Mouse (Mus musculus): ENCODE measurements at regions not wholly inside any gene's neighbourhood (a gene's known extent, or its start where the extent isn't known, plus 50 kb on each side); places are given as distances from the start of the nearest gene placed in this dataset.
A peak's percentile ranks its signal among the peaks of the same experiment; 100 is the strongest.

DNA sequence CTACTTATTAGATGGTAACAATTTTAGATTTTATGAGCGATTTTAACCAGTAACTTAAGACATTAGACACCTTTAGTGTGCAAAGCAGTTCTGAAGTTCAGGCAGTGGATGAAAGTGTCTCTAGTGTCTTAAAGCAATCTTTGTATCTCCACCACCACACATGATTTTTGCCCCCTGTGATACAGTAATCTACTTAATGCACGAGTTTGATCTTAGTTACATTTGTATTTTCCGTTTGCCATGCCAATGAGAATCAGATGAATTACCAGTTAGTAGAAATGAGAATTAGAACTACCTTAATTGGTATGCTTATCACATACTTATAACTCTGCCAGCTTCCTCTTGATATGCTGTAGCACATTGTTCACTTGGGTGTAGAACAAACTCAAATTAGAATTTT is 99.9 kb downstream of the Gm11146 start:
- no peak overlapping the region for H3K27ac ChIP-seq (ENCODE audit: low read depth, low read length)

DNA sequence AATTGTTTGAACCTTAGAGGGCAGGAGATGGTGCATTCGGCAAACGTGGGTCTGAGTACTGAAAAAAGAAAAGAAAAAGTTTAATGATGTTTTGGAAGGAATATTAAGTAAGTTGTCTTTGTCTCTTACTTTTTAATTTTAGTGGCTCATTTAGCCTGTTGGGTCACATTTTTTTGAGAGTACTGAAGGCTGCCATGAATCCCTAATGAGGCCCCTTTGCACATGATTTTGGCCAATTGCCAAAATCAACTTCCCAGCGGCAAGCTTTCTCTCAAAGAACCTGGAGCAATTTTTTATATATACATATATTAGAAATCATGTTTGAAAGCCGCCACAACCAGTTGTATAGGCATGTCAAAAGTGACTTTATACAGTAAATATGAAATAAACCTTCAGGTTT is 100.9 kb downstream of the Gm11146 start:
- Histone ChIP-seq H3K4me2 (ENCODE audit: low read depth, low read length) (peak overlapping the region; percentile 40), H3K4me3 (ENCODE audit: low read depth, low read length) (peak overlapping the region; percentile 29), H3K27ac (ENCODE audit: low read depth, low read length) (peak overlapping the region; percentile 79; the same call in 1 of the 2 replicates), H3K9me3 (ENCODE audit: control insufficient read depth, low read length) (no peaks in the 10 kb centered on the region), H3K9ac (replicated peaks; ENCODE audit: low read depth, low read length) (peak overlapping the region; percentile 48; the same call in 1 of the 2 replicates), H3K4me1 (ENCODE audit: control insufficient read depth, insufficient read depth, low read length) (peaks cover 10% of the 10 kb centered on the region; the same call in 1 of the 2 replicates), H3K36me3 (ENCODE audit: control insufficient read depth, insufficient read depth, low read length) (no peaks in the 10 kb centered on the region), H3K27me3 (ENCODE audit: control insufficient read depth, insufficient read depth, low read length) (no peaks in the 10 kb centered on the region)
- no peak for ATAC-seq (ENCODE audit: low read depth)
- WGBS: 19% methylated on average over 4 of the region's 4 CpGs

More for the DNA sequence above, 99.9 kb downstream of the Gm11146 start:
- Histone ChIP-seq H3K4me3 (ENCODE audit: low read depth, low read length) (peak overlapping the region; percentile 18; the same call in 1 of the 2 replicates), H3K27me3 (ENCODE audit: control insufficient read depth, insufficient read depth, low read length) (no peaks in the 10 kb centered on the region), H3K4me2 (ENCODE audit: low read depth, low read length) (peak overlapping the region; percentile 30), H3K9me3 (ENCODE audit: control insufficient read depth, low read length) (no peaks in the 10 kb centered on the region), H3K4me1 (ENCODE audit: control insufficient read depth, insufficient read depth, low read length) (peaks cover 10% of the 10 kb centered on the region; the same call in 1 of the 2 replicates), H3K9ac (replicated peaks; ENCODE audit: low read depth, low read length) (no peak overlapping the region), H3K36me3 (ENCODE audit: control insufficient read depth, insufficient read depth, low read length) (no peaks in the 10 kb centered on the region)
- no peak for ATAC-seq (ENCODE audit: low read depth)
- 70% methylated on average over 3 of the region's 3 CpGs for WGBS

DNA sequence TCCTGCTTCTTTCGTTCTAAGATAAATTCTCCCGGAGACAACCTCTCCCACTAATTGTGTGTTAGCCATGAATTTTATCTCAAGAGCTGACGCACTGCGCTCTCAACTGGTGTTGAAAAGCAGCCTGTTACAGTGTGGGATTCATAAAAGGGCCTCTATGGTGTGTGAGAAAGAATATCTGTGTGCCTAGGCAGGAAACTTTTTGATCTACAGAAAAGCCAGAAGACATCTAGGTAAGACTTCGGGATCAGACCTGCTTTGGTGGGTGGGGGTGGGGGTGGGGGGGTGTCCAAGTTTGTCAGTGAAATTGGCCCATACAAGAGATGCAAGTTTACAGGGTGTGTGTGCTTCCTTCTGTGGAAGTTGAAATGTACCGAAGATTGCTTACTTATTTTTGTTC is 101.5 kb downstream of the Gm11146 start:
- Histone ChIP-seq H3K4me3 (ENCODE audit: low read depth, low read length) (peak overlapping the region; percentile 29), H3K4me1 (ENCODE audit: control insufficient read depth, insufficient read depth, low read length) (peaks cover 10% of the 10 kb centered on the region; the same call in 1 of the 2 replicates), H3K27me3 (ENCODE audit: control insufficient read depth, insufficient read depth, low read length) (no peaks in the 10 kb centered on the region), H3K9ac (replicated peaks; ENCODE audit: low read depth, low read length) (peak overlapping the region; percentile 48; the same call in 1 of the 2 replicates), H3K9me3 (ENCODE audit: control insufficient read depth, low read length) (no peaks in the 10 kb centered on the region), H3K4me2 (ENCODE audit: low read depth, low read length) (peak overlapping the region; percentile 40), H3K27ac (ENCODE audit: low read depth, low read length) (peak overlapping the region; percentile 79), H3K36me3 (ENCODE audit: control insufficient read depth, insufficient read depth, low read length) (no peaks in the 10 kb centered on the region)
- WGBS: 23% methylated on average over 6 of the region's 6 CpGs
- ATAC-seq (ENCODE audit: low read depth): peak; percentile 56

- Histone ChIP-seq H3K36me3 (ENCODE audit: control insufficient read depth, insufficient read depth, low read length) (no peaks in the 10 kb centered on the region), H3K27me3 (ENCODE audit: control insufficient read depth, insufficient read depth, low read length) (no peaks in the 10 kb centered on the region), H3K27ac (ENCODE audit: low read depth, low read length) (peak overlapping the region; percentile 53), H3K4me1 (ENCODE audit: control insufficient read depth, insufficient read depth, low read length) (peaks cover 8% of the 10 kb centered on the region; the same call in 1 of the 2 replicates), H3K4me2 (ENCODE audit: low read depth, low read length) (peak overlapping the region; percentile 40), H3K9ac (replicated peaks; ENCODE audit: low read depth, low read length) (no peak overlapping the region), H3K9me3 (ENCODE audit: control insufficient read depth, low read length) (no peaks in the 10 kb centered on the region), H3K4me3 (ENCODE audit: low read depth, low read length) (peak overlapping the region; percentile 29; the same call in 1 of the 2 replicates)
- peak; percentile 86; the same call in 1 of the 2 replicates for ATAC-seq (ENCODE audit: low read depth)
- 38% methylated on average over 18 of the region's 18 CpGs for WGBS
These were observed 102.2 kb downstream of the Gm11146 start for GRCm38 (mm10) chr16:77499537-77500301.

- Histone ChIP-seq H3K4me2 (ENCODE audit: low read depth, low read length) (no peak overlapping the region), H3K27me3 (ENCODE audit: control insufficient read depth, insufficient read depth, low read length) (no peaks in the 10 kb centered on the region), H3K9me3 (ENCODE audit: control insufficient read depth, low read length) (no peaks in the 10 kb centered on the region), H3K4me1 (ENCODE audit: control insufficient read depth, insufficient read depth, low read length) (peaks cover 8% of the 10 kb centered on the region; the same call in 1 of the 2 replicates), H3K4me3 (ENCODE audit: low read depth, low read length) (no peak overlapping the region), H3K9ac (replicated peaks; ENCODE audit: low read depth, low read length) (no peak overlapping the region), H3K27ac (ENCODE audit: low read depth, low read length) (no peak overlapping the region), H3K36me3 (ENCODE audit: control insufficient read depth, insufficient read depth, low read length) (no peaks in the 10 kb centered on the region)
- 95% methylated on average over 7 of the region's 7 CpGs for WGBS
- ATAC-seq (ENCODE audit: low read depth): no peak
These were observed 106.6 kb downstream of the Gm11146 start for GRCm38 (mm10) chr16:77495310-77495709.

- Histone ChIP-seq H3K4me3 (ENCODE audit: low read depth, low read length) (no peak overlapping the region), H3K9ac (replicated peaks; ENCODE audit: low read depth, low read length) (no peak overlapping the region), H3K4me2 (ENCODE audit: low read depth, low read length) (no peak overlapping the region), H3K27me3 (ENCODE audit: control insufficient read depth, insufficient read depth, low read length) (no peaks in the 10 kb centered on the region), H3K9me3 (ENCODE audit: control insufficient read depth, low read length) (no peaks in the 10 kb centered on the region), H3K4me1 (ENCODE audit: control insufficient read depth, insufficient read depth, low read length) (no peaks in the 10 kb centered on the region), H3K27ac (ENCODE audit: low read depth, low read length) (no peak overlapping the region), H3K36me3 (ENCODE audit: control insufficient read depth, insufficient read depth, low read length) (no peaks in the 10 kb centered on the region)
- WGBS: 91% methylated on average over 7 of the region's 7 CpGs
- no peak for ATAC-seq (ENCODE audit: low read depth)
These were observed 107.9 kb downstream of the Gm11146 start for GRCm38 (mm10) chr16:77494042-77494441.

DNA sequence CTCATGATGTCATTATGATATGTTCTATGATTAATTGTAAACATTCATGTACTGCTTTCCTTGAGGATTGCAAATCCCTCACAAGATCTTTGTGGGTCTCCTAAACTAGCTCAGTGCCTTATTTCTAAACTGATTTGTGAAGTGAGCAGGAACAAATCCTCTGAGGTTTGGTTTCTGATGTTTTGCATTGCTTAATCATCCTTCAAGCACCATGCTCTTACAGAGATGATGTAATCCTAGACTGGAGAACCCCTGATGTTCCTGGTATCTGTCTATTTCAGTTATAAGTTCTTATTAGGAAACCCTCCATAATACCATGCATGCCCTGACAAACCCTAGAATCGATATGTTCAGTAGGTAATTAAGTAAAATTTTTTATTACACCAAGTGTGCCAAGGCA is 113.7 kb downstream of the Gm11146 start:
- no peaks in the 10 kb centered on the region for H3K4me1 ChIP-seq (ENCODE audit: control insufficient read depth, insufficient read depth, low read length)
- H3K9me3 ChIP-seq (ENCODE audit: control insufficient read depth, low read length): no peaks in the 10 kb centered on the region
- no peak for ATAC-seq (ENCODE audit: low read depth)
- no peak overlapping the region for H3K9ac ChIP-seq (replicated peaks; ENCODE audit: low read depth, low read length)
- 88% methylated on average over 1 of the region's 1 CpGs for WGBS
- H3K36me3 ChIP-seq (ENCODE audit: control insufficient read depth, insufficient read depth, low read length): no peaks in the 10 kb centered on the region
- no peak overlapping the region for H3K4me3 ChIP-seq (ENCODE audit: low read depth, low read length)
- H3K4me2 ChIP-seq (ENCODE audit: low read depth, low read length): no peak overlapping the region
- no peaks in the 10 kb centered on the region for H3K27me3 ChIP-seq (ENCODE audit: control insufficient read depth, insufficient read depth, low read length)
- H3K27ac ChIP-seq (ENCODE audit: low read depth, low read length): no peak overlapping the region

DNA sequence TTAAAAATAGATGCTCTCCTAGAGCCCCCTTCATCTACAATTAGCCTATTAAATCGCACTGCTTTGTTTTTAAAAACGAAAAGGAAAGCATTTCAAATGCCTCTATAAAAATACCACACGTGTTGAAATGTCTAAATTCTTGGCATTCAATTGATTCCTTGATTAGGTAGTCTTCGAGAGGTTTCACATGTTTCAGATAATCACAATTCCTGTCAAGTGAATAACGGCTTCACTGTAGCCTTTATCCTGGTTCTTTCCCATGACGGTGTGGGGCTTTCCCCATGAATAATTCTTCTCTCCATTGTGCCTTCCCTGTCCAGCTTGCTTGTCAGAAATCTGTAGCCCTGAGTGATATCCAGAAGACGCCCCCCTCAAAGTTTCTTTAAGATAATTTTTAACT is 122.1 kb downstream of the Gm11146 start:
- no peak overlapping the region for H3K4me2 ChIP-seq (ENCODE audit: low read depth, low read length)

DNA sequence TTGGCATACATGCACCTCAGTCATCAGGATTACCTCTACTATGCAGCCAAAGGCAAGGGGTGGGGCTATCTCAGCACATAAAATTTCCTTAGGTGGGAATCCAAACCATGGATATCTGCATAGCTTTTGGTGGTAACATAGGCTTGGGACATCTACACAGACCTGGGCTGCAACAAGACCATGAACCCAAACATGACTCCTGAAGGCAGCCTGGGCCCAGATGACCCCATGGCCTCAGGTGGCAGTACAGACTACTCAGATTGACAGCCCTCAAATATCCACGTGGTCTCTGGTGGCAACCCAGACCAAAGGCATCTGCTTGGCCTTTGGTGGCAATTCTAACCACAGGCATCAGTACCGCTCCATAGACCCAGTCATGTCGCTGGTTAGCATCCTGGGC is 130.0 kb downstream of the Gm11146 start:
- ATAC-seq (ENCODE audit: low read depth): 0 out of 2 replicates have a peak, but pooled peaks have one; percentile 54
- no peaks in the 10 kb centered on the region for H3K4me1 ChIP-seq (ENCODE audit: control insufficient read depth, insufficient read depth, low read length)
- H3K27ac ChIP-seq (ENCODE audit: low read depth, low read length): no peak overlapping the region
- H3K4me3 ChIP-seq (ENCODE audit: low read depth, low read length): no peak overlapping the region
- no peaks in the 10 kb centered on the region for H3K36me3 ChIP-seq (ENCODE audit: control insufficient read depth, insufficient read depth, low read length)
- 92% methylated on average over 3 of the region's 3 CpGs for WGBS
- H3K9me3 ChIP-seq (ENCODE audit: control insufficient read depth, low read length): no peaks in the 10 kb centered on the region
- no peak overlapping the region for H3K4me2 ChIP-seq (ENCODE audit: low read depth, low read length)
- H3K27me3 ChIP-seq (ENCODE audit: control insufficient read depth, insufficient read depth, low read length): no peaks in the 10 kb centered on the region
- H3K9ac ChIP-seq (replicated peaks; ENCODE audit: low read depth, low read length): no peak overlapping the region

More for the DNA sequence above, 122.1 kb downstream of the Gm11146 start:
- Histone ChIP-seq H3K27me3 (ENCODE audit: control insufficient read depth, insufficient read depth, low read length) (no peaks in the 10 kb centered on the region), H3K27ac (ENCODE audit: low read depth, low read length) (no peak overlapping the region), H3K36me3 (ENCODE audit: control insufficient read depth, insufficient read depth, low read length) (no peaks in the 10 kb centered on the region), H3K9me3 (ENCODE audit: control insufficient read depth, low read length) (no peaks in the 10 kb centered on the region), H3K4me1 (ENCODE audit: control insufficient read depth, insufficient read depth, low read length) (peaks cover 2% of the 10 kb centered on the region; the same call in 1 of the 2 replicates), H3K9ac (replicated peaks; ENCODE audit: low read depth, low read length) (no peak overlapping the region), H3K4me3 (ENCODE audit: low read depth, low read length) (no peak overlapping the region)
- ATAC-seq (ENCODE audit: low read depth): no peak
- WGBS: 36% methylated on average over 7 of the region's 7 CpGs
